Mouse (Mus musculus) frontal cortex, postnatal 36 days (tissue): ENCODE data around the gene Acp5.

ENCODE experiments used
- DNase-seq, 2 experiments: peaks; one replicate each; pipeline ENCODE4 v3.0.0; 2022; ENCODE audit warnings: low spot score in 2 of 2

Gene Acp5

DNA sequence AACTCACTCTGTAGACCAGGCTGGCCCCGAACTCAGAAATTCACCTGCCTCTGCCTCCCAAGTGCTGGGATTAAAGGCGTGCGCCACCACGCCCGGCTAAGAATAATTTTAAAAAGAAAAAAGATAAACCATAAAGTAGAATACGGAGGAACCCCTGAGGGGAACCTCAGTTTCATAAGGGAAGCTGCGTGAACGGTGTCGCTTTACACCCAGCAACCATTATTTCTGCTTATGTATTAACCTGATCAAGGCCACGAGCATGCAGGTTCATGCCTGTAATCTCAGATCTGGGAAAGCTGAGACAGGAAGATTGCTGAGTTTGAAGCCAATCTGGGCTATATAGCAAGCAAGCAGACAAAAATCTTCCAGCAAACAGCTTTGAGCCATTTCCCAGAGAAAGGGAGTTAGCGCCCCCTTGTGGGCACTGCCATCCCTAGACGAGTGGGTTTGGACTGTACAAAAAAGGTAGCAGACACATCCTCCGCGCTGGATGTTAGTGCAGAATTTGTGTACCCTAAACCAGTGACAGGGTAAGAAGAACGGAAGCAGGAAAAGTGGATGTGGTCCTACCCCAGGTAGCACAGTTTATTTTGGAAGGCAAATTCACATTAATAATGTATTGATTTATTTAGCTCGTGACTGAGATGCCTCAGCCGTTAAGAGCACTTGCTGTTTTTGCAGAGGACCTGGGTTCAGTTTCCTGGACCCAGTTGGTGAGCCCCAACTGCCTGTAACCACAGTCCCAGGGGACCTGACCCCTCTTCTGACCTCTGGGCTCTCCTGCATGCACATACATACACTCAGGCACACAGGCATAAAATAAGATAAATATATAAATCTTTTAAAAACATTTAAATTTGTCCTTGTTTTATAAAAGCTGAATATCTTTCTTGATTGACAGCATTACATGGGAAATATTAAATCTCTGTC is 7.9 kb upstream of the Acp5 start:
- peak; percentile 91 to 93 for DNase-seq

DNA sequence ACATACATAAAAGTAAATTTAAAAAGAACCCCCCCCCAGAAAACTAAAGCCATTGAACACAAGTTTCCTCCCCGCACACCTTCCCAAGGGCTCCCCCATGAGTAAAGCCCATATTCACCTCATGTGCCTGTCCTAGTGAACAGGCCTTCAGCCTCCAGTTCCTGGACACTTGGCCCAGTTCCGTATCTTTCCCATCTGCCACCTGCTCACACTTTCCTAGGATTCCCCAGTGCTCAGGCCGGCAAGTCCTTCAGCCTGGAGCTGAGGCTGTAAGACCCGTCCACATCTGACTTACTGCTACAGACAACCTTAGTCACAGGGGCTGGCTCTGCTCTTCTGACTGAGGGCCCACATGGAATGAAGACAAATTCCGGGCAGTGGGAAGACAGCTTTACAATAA is 4.2 kb upstream of the Acp5 start:
- no peak for DNase-seq

DNA sequence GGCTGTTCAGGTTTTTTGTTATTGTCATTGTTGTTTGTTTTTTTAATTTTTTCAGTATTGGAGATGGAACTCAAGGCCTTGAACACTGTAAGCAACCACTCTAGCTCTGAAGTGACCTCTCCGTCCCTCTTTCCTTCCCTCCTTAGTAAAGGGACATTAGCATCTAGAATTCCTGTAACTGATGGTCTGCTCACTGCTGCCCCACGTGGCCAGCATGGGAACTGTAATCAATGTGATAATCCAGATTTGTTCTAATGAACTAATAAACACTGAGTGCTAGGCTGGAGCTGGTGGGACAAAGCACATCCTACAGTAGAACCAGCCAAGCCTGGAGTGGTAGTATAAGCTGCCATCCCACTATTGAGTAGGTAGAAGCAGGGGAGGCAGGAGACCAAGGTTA is 3.0 kb upstream of the Acp5 start:
- no peak for DNase-seq

DNA sequence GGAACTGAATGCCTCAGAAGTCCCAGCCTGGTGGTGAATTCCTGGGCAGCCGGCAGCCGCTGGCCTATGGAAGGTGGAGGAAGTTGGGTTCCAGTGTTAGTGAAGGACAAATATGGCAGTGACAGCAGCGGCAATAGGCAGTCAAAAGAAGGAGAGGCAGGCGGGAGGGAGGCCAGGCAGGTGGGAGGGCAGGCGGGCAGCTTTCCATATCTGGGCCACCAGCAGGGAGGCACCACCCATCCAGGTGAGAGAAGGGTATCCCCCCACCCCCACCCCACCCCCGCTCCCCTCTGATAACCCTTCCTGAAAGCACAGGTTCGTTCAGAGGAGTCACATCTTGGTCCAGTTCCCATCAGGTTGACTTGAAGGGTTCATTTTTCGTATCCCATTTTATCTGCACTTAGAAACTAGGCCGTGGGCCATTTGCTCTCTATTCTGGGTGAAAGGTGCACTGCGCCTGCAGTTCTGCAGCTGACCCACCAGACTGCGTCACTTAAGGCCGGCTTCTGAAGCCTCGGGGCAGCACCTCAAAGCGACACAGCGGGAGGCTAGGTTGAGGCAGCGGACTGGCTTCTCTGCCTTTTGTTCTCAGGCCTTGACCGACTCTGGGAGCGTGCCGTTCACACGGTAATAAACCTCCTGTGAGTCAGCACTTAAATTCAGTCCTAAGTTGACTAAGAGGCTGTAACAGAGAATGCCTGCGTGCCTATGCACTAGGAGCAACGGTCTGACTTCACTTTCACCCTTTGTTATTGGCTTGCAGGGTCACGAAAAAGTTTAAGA is 1.4 kb upstream of the Acp5 start:
- no peak for DNase-seq

- no peak for DNase-seq
Measured at GRCm38 (mm10) chr9:22134988-22135643, 395 bp downstream of the Acp5 start.

DNA sequence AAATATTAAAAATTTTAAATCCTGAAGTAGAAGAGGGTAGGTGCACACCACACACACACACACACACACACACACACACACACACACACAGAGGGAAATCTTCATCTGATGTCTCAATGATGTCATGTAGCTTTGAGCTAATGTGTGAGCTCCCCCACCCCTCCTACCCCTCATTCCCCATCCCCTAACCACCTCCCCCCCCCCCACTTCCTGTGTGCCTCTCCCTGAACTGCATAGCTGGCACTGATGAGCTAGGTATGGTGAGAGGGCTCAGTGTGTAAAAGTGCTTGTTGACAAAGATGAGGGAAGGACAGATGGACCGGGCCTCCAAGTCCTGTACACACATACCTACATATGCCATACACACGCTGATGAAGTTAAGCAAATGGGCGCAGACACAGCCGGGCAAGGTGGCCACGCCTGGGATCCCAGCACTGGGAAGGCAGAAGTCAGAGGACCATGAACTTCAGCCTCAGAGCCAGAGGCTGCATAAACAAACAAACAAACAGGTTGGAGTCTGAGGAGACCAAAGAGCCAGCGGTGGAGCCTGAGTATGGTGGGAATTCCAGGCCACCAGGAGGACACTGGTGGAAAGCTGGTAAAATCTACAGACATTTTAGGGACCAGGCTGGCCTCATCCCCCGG is 1.1 kb downstream of the Acp5 start:
- DNase-seq, result no peak

GRCm38 (mm10) chr9:22132220-22132619 is 3.3 kb downstream of the Acp5 start:
- no peak for DNase-seq

DNA sequence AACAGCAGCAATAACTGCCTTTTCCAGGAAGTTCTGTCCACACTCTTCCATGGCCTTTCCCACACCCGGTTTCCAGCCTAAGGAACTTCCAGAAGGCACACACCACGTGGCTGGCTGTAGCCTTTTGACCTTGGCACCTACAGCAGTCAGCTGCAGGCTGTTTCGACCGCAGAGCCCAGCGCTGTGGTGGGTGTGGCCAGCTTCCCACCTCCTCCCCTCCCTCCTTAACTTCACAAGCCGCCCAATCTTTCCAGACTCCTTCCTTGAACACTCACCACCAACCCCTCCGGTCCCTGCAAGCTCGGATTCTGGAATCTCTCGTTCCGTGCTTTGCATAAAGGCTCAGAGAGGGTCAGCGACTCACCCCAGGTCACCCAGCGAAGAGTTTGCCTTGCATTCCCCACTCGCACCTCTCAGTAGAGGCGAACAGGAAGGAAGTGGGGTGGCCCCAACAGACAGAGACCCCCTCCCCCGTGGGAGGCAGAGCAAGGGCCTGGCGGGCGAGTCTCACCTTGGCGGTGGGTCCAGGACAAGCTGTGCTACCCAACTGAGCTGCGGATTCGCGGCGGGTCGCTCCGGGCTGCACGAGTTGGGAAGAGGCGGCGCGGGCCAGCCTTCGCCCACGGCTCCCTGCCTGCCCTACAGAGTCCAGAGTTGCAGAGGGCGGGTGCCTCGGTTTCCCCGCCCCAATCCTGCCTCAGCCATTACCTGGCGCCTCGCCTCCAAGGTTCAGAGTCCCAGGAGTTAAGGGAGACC is 4.1 kb downstream of the Acp5 start:
- no peak for DNase-seq

GRCm38 (mm10) chr9:22125246-22126027 is 10.1 kb downstream of the Acp5 start:
- no peak for DNase-seq

DNA sequence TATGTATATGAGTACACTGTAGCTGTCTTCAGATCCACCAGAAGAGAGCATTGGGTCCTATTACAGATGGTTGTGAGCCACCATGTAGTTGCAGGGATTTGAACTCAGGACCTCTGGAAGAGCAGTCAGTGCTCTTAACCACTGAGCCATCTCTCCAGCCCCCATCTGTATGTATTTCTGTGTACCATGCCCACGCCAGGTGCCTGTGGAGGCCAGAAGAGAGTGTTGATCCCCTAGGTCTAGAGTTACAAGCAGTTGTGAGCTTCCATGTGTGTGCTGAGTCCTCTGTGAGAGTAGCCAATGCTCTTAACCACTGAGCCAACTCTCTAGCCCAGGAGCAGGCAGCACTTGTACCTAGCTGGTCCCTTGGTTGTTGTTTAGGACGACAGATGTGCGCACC is 11.3 kb downstream of the Acp5 start:
- DNase-seq, result no peak

DNA sequence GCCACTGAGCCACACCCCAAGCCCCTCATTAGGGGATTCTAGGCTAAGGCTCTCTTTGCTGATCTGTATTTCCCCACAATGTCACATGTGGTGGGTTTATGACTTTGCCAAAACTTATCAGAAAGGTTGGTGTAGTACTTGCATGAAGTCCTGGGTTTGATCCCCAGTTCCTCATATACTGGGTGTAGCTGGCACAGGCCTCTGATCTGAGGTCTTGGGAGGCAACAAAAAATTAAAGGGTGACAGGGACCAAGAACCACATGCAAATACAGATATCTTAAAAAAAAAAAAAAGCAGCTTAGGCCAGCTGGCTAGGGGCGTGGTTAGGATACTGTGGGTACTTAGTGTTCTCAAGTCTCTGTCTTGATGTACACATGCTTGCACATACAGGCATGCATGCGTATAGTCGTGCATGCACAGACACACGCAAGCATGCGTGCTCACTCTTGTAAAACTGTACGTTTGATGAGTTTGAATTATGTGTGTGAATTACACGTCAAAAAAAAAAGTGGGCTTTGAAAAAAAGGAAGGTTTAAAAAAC is 12.4 kb downstream of the Acp5 start:
- DNase-seq, result no peak

DNA sequence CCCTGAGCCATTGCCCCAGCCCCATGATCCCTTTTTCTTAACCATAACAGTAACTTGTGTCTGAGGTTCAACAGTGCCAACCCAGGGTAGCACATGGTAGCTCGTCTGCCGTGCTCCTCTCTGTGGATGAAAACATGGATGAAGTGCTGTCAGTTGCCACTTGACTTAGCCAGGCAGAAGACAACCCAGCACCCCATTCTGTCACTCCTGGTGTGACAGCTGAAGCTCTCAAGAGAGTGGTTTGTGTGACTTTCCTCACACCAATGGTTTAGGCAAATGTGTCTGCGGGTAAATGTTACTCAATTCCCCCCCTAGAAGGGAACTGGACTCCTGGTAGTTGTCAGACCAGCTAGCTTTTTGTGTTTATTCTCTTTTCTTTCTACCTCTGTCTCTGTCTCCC is 13.5 kb downstream of the Acp5 start:
- DNase-seq, result no peak

- DNase-seq, result no peak
Measured at GRCm38 (mm10) chr9:22121545-22121944, 14.0 kb downstream of the Acp5 start.

DNA sequence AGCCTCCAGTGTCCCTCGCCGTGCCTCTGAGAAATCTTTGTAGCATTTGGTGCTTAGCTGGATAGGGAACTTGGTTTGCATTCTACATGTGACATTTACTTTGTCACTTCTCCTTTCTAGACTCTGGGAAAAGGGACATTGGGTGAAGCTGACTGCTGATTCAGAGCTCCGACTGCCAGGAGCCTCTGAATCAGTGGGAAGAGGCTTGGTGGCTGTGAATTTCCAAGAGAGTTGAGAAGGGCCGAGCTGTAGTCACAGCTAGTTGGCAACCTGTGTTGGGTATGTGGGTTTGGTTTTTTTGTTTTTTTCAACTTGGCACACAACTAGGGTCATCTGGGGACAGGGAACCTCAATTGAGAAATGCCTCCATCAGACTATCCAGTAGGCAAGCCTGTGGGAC is 16.0 kb downstream of the Acp5 start:
- DNase-seq, result peak; percentile 49 to 57

DNA sequence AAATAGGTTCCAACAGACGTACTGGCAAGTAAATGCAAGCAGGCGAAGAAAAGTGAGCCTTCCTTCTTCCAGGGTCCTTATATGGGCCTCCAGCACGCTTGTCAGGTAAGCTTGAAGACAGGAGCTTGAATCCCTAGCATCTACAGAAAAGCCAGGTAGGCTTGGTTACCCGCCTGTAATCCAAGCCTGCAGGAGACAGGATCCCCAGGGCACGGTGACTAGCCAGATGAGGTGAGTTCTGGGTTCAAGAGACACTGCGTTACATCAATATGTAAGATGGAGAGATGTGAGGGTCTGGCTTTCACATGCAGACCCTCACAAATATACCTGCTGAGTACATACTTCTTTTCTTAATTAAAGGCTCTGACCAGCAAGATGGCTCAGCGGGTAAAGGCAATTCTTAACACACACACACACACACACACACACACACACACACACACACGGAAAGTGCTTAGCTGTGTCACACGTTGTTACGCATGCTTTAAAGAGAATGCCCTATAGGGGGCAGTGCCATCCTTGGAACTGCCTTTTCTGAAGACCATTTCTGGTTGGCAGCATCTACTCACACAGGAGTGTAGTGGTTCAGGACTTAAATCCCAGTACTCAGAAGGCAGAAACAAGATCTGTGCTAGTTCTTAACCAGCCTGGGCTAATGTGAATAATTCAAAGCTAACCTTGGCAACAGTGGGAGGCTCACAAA is 17.6 kb downstream of the Acp5 start:
- DNase-seq, result peak in 1 of 2 experiments; percentile 58

DNA sequence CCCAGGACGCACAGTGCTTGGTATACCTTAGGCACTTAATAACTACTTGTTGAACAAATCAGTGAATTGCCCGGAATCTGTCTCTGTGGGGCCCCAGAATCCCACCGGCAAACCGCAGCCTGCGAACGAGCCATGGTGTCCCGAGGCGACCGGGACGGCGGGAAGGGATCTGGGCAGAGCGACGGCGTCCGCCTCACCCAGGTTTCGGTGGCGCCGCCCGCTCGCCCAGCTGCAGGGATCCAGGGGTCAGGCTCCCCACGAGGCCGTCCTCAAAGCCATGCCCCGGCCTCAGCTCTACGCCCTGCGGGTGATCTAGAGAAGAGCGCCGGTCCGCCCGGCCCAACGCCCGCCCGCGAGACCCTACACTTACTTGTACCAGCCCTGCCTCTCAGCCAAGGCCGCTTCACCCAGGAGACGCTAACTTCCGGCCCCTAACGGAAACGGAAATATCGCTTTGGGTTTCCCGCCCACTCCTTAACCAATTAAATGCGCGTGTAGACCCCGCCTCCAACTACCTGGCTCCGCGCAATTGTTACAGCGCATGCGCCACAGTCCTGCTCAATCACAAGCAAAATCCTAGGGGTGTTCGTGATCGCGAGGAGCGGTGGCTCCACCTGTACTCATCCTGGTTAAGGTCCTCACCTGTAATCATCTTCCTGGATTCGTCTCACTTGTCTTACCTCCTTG is 18.6 kb downstream of the Acp5 start, which contains the start of gene Elof1:
Elof1 (minus strand) TSS at position 433 of the 687 bp plus-strand sequence.
- peak; percentile 94 to 96 for DNase-seq

GRCm38 (mm10) chr9:22116086-22116485 is 19.4 kb downstream of the Acp5 start:
- DNase-seq, result no peak

GRCm38 (mm10) chr9:22115635-22116034 is 19.9 kb downstream of the Acp5 start:
- DNase-seq, result no peak

GRCm38 (mm10) chr9:22108194-22108593 is 27.3 kb downstream of the Acp5 start:
- no peak for DNase-seq
